Mouse (Mus musculus) layer of hippocampus, adult 18-20 months (tissue): ENCODE results near the gene Ppp2r5e. TPM values are rescaled to one million over a fixed set of nuclear protein-coding genes. Genes with fewer than 3 reads are reported as not detected.
"Not testable (repeated sequence)": the region's sequence is repeated elsewhere in the genome, so short reads cannot be mapped to it uniquely, and the experiment has no call there.

Experiments
- DNase-seq, 2 experiments: peaks; one replicate each; pipeline ENCODE4 v3.0.0; 2022; ENCODE audit warnings: low spot score in 2 of 2
- total RNA-seq, 2 experiments: library from RNA; stranded (reverse); gene quantifications; 2 replicates each; pipeline ENCODE4 v1.2.3; 2021

The Ppp2r5e gene
- total RNA-seq, 2 experiments from 2014 or later = 79.2 to 79.8 TPM

- no peak for DNase-seq
Measured at GRCm38 (mm10) chr12:75449475-75449966, 146.5 kb downstream of the Ppp2r5e start.

- DNase-seq = no peak
Measured at GRCm38 (mm10) chr12:75448921-75449320, 147.1 kb downstream of the Ppp2r5e start.

- DNase-seq = no peak
Measured at GRCm38 (mm10) chr12:75446245-75446644, 149.8 kb downstream of the Ppp2r5e start.

- DNase-seq = not testable (repeated sequence)
Measured at GRCm38 (mm10) chr12:75432400-75432799, 163.6 kb downstream of the Ppp2r5e start.

- DNase-seq = no peak
Measured at GRCm38 (mm10) chr12:75429685-75430396, 166.2 kb downstream of the Ppp2r5e start.

GRCm38 (mm10) chr12:75428719-75429118 is 167.3 kb downstream of the Ppp2r5e start:
- no peak for DNase-seq

GRCm38 (mm10) chr12:75425882-75426281 is 170.2 kb downstream of the Ppp2r5e start:
- peak in 1 of 2 experiments; percentile 51 for DNase-seq

GRCm38 (mm10) chr12:75424817-75425216 is 171.2 kb downstream of the Ppp2r5e start:
- no peak for DNase-seq

- DNase-seq = peak in 1 of 2 experiments; percentile 56
Measured at GRCm38 (mm10) chr12:75424359-75424758, 171.7 kb downstream of the Ppp2r5e start.

- DNase-seq = no peak
Measured at GRCm38 (mm10) chr12:75416681-75417080, 179.4 kb downstream of the Ppp2r5e start, which contains the start of gene Gphb5. Gene Gphb5, minus strand, starts transcription at chr12:75416781.

- no peak for DNase-seq
Measured at GRCm38 (mm10) chr12:75414991-75415390, 181.1 kb downstream of the Ppp2r5e start.

GRCm38 (mm10) chr12:75412964-75413363 is 183.1 kb downstream of the Ppp2r5e start:
- DNase-seq = no peak

Other genes starting within 250 kb of the Ppp2r5e start
- not detected for gene Gphb5, start 179.5 kb downstream of the Ppp2r5e start, total RNA-seq
- 1 to 10 TPM; 3.5 to 3.8 TPM for gene Wdr89, start 73.3 kb upstream of the Ppp2r5e start, total RNA-seq
- 10 to 100 TPM; 32.2 to 34.2 TPM for gene Sgpp1, start 139.5 kb upstream of the Ppp2r5e start, total RNA-seq
- 10 to 100 TPM; 19.0 to 21.1 TPM for gene Syne2, start 221.9 kb upstream of the Ppp2r5e start, total RNA-seq